Mouse (Mus musculus): Measurements from ENCODE around the gene Snx14.
A peak's percentile ranks its signal among the peaks of the same experiment; 100 is the strongest.

- TF ChIP-seq CHD1 (IDR thresholded peaks at IDR 0.05; ENCODE audit: low read depth, low read length) (0 out of 2 replicates have a peak, but pooled peaks have one; percentile 18), CTCF (IDR thresholded peaks at IDR 0.05 in 2 of 3, conservative IDR thresholded peaks at IDR 0.05 in 1 of 3; ENCODE audit: control insufficient read depth in 1 of 3, insufficient read depth in 1 of 3, low read depth in 2 of 3, low read length in 3 of 3, poor library complexity in 1 of 3, severe bottlenecking in 1 of 3) (no peak), POLR2A (IDR thresholded peaks at IDR 0.05; ENCODE audit: control insufficient read depth in 1 of 2, insufficient read depth in 1 of 2, low read depth in 1 of 2, low read length in 2 of 2, poor library complexity in 1 of 2) (no peak), ETS1 (IDR thresholded peaks at IDR 0.05; ENCODE audit: low read depth, low read length) (peak; percentile 56), TBP (IDR thresholded peaks at IDR 0.05; ENCODE audit: low read depth, low read length) (no peak), CHD2 (IDR thresholded peaks at IDR 0.05; ENCODE audit: low read length) (no peak)
Measured at GRCm38 (mm10) chr9:88480120-88480519, 41.4 kb upstream of the Snx14 start.
